Mouse (Mus musculus) forebrain, embryonic 16.5 days (tissue): Measurements from ENCODE around the gene Mrpl33. TPM values are rescaled to one million over a fixed set of nuclear protein-coding genes. Genes with fewer than 3 reads are reported as not detected.

Source experiments
- ATAC-seq: fragments of 200-750 bp; cut with Nextera tagmentation; 2 replicates; pipeline ENCODE4 v1.8.0; 2017; ENCODE audit warnings: mild to moderate bottlenecking, moderate library complexity
- H3K27ac ChIP-seq: fragments of 300-500 bp; sonication (generic); 2 replicates; pipeline ENCODE4 v1.5.1; 2014; ENCODE audit warnings: low read length, control low read depth
- H3K27me3 ChIP-seq: fragments of 300-500 bp; sonication (generic); replicated peaks from 2 replicates; pipeline ENCODE4 v1.6.1; 2014; ENCODE audit warnings: low read length; ENCODE audit not compliant: control insufficient read depth, insufficient read depth
- H3K36me3 ChIP-seq: fragments of 300-500 bp; sonication (generic); 2 replicates; pipeline ENCODE4 v1.6.1; 2014; ENCODE audit not compliant: control insufficient read depth, insufficient read depth
- H3K4me1 ChIP-seq: fragments of 300-500 bp; sonication (generic); replicated peaks from 2 replicates; pipeline ENCODE4 v1.6.1; 2014; ENCODE audit warnings: low read length; ENCODE audit not compliant: control insufficient read depth, insufficient read depth
- H3K4me2 ChIP-seq: fragments of 300-500 bp; sonication (generic); 2 replicates; pipeline ENCODE4 v1.6.1; 2014; ENCODE audit warnings: mild to moderate bottlenecking, low read length, control low read depth
- H3K4me3 ChIP-seq: fragments of 300-500 bp; sonication (generic); replicated peaks from 2 replicates; pipeline ENCODE4 v1.5.1; 2014; ENCODE audit warnings: mild to moderate bottlenecking, low read length, control low read depth
- H3K9ac ChIP-seq: fragments of 300-500 bp; sonication (generic); replicated peaks from 2 replicates; pipeline ENCODE4 v1.6.1; 2014; ENCODE audit warnings: low read depth, low read length, control low read depth
- H3K9me3 ChIP-seq: fragments of 300-500 bp; sonication (generic); 2 replicates; pipeline ENCODE4 v1.6.1; 2016; ENCODE audit warnings: low read length; ENCODE audit not compliant: control insufficient read depth
- WGBS: fragments of 180-500 bp; shearing (Covaris S2); extraction: QIAGEN DNeasy Blood & Tissue Kit; methylation state at CpG from one replicate; pipeline ENCODE4 v1.1.7; 2014; 5-methylcytosine and 5-hydroxymethylcytosine counted together
- polyA plus RNA-seq: library from polyadenylated mRNA; unstranded; fragments of >200 nt; fragmentation: Nextera tagmentation; extraction: Ambion mirVana; gene quantifications from 2 replicates; pipeline ENCODE4 v1.2.1, GENCODE M21; 2015

The Mrpl33 gene
- polyA plus RNA-seq, 1 experiment from 2014 or later = 196 TPM

DNA sequence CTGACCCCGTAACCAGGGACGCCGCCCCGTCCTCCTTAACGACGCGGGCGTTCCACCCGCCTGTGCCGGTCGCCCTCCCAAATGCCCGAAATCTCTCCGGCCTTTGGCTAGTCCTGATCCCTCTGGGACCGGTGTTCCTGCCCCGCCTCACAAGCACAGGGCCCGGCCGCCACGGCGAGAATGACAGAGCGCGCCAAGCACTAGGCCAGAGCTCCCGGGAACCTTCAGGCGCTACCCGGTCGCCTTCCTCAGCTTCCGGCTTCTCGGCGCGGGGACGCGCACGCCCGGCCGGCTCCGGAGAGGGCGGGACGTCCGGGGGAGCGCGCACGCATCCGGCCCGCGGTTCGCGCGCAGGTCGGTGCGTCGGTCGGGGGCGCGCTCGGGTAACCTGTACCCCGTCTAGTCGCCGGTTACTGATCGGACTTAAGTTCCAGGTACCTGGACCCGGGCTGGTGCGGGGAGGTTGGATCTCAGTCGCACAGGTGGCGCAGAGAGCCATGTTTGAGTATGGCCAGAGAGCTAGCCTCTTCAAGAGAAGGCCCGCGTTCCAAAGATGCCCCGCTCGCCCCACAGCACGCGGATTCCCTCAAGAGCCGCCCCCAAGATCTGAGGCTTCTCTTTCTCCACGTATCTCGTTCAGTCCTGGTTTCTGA, 101.0 kb downstream of the Mrpl33 start, which contains the start of gene Babam2:
Gene Babam2 (plus strand): TSS at position 41 of the 653 bp plus-strand sequence.
- H3K27me3 ChIP-seq = no peaks in the 10 kb centered on the region
- under 1% methylated on average over 71 of the region's 71 CpGs for WGBS
- H3K27ac ChIP-seq = peak within 1 kb of the TSS; percentile 96
- H3K4me2 ChIP-seq = peak within 1 kb of the TSS; percentile 80
- peak; percentile 96 for ATAC-seq
- no peaks in the 10 kb centered on the region for H3K9me3 ChIP-seq
- H3K4me1 ChIP-seq = peaks cover 6% of the 10 kb centered on the region
- H3K4me3 ChIP-seq = peak within 1 kb of the TSS; percentile 59
- peak within 1 kb of the TSS; percentile 72 for H3K9ac ChIP-seq
- H3K36me3 ChIP-seq = no peaks in the 10 kb centered on the region

DNA sequence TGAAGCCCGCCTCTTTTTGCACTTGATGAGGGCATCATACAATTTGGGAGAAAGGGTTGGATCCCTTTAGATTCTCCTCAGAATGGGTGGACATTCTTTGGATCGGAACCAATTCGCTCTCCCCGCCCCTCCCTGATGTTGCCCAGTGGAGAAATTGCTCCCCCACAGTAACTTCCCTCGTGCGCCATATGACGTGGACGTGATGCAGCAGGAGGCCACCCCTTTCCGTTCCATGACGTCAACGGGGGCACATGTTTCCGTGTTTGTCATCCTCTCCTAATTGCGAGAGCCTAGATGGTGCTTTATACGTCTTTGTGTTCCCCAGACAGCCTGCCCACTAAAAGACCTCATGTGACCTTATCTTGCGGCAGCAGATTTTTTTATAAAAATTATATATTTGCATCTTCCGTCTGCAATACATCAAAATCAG, 101.6 kb downstream of the Mrpl33 start:
- Histone ChIP-seq H3K4me1 (peaks cover 6% of the 10 kb centered on the region), H3K9ac (peak overlapping the region; percentile 72), H3K9me3 (no peaks in the 10 kb centered on the region), H3K36me3 (peaks cover 2% of the 10 kb centered on the region; the same call in 1 of the 2 replicates), H3K27me3 (no peaks in the 10 kb centered on the region), H3K4me2 (peak overlapping the region; percentile 80), H3K4me3 (peak overlapping the region; percentile 59), H3K27ac (peak overlapping the region; percentile 96)
- peak; percentile 82 for ATAC-seq
- 3% methylated on average over 16 of the region's 16 CpGs for WGBS

DNA sequence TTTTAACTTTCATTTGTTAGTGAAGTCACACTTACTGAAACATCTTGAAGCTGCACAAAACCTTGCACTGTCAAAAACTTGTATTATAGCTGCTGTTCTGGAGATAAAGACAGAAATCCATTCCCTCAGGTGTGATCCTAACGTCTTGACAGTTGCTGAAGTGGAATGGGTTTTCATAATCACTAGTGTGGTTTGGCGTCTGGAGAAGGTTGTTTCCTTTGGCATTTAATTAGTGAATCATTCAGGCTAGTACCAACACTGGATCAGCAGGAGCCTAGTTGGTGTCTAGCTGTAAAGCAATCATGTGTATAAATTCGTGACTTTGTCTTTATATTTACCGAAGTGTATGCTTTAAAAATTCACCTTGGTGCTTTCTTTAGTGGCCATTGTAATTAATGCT, 102.2 kb downstream of the Mrpl33 start:
- no peak overlapping the region for H3K9ac ChIP-seq
- H3K9me3 ChIP-seq = no peaks in the 10 kb centered on the region
- peaks cover 3% of the 10 kb centered on the region; the same call in 1 of the 2 replicates for H3K36me3 ChIP-seq
- no peak overlapping the region; the same call in 1 of the 2 replicates for H3K4me2 ChIP-seq
- WGBS = 34% methylated on average over 4 of the region's 4 CpGs
- ATAC-seq = no peak
- H3K4me3 ChIP-seq = no peak overlapping the region
- no peak overlapping the region for H3K27ac ChIP-seq
- H3K27me3 ChIP-seq = no peaks in the 10 kb centered on the region
- peaks cover 6% of the 10 kb centered on the region for H3K4me1 ChIP-seq

DNA sequence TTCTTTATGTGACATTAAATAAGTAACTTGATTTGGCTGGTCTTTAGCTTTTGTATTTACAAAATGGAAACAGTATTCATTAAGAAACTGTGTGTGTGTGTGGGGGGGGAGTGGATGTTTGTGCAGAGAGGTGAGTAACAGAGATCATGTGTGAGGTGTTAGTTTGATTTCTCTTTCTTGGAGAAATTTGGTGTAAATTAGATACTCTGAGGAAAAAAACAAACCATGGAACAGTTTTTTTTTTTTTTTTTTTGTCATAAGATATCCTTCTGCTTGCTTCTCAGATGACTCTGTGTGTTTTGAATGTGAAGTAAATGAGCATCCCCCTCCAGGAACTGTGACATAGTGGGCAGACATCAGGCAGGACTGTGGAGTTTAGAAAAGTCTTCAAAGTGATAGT, 102.7 kb downstream of the Mrpl33 start:
- Histone ChIP-seq H3K27me3 (no peaks in the 10 kb centered on the region), H3K36me3 (peaks cover 3% of the 10 kb centered on the region; the same call in 1 of the 2 replicates), H3K27ac (no peak overlapping the region), H3K9ac (no peak overlapping the region), H3K4me2 (no peak overlapping the region), H3K9me3 (no peaks in the 10 kb centered on the region), H3K4me1 (peaks cover 6% of the 10 kb centered on the region), H3K4me3 (no peak overlapping the region)
- ATAC-seq = no peak

DNA sequence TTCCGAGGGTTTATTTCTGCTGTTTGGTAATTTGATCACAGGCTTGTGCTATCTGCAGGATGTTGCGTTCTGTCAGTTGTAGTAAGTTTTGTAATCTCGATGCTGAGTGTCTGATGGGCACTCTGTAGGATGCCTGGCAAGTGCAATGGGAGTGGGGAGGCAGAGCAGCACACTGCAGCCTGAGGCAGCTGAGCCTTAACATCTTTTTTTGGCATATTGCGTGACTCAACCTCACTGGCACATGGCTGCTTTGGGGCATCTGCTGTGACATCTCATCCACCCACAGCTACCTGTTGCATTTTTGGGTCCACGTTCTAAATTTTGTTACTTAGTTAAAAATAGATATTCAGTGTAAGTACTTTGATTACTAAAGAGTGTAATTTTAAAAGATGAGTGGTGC, 108.2 kb downstream of the Mrpl33 start:
- 94% methylated on average over 5 of the region's 5 CpGs for WGBS
- Histone ChIP-seq H3K4me2 (no peak overlapping the region), H3K9ac (no peak overlapping the region), H3K4me1 (no peaks in the 10 kb centered on the region), H3K9me3 (no peaks in the 10 kb centered on the region), H3K27ac (no peak overlapping the region), H3K4me3 (no peak overlapping the region), H3K36me3 (peaks cover 3% of the 10 kb centered on the region; the same call in 1 of the 2 replicates), H3K27me3 (no peaks in the 10 kb centered on the region)
- ATAC-seq = no peak

DNA sequence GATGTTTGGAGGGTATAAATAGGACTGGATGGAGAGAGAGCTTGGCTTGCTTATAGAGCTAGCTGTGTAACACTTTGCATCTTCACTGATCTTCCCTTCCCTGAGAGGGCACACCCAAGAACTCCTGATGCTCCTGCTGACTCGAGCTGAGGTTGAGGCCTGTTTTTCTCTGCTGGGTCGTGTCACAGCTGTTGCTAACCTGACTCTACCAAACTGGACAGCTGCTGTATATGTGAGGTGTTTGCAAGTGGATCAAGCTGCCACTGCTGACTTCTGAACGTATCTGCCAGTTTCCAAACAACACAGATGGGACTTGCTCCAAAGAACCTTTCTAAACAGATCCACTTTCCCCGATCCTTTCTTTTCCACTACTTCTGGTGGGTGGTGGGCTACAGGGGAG, 110.1 kb downstream of the Mrpl33 start:
- no peak overlapping the region for H3K4me3 ChIP-seq
- no peak overlapping the region for H3K4me2 ChIP-seq
- no peaks in the 10 kb centered on the region for H3K4me1 ChIP-seq
- H3K36me3 ChIP-seq = peaks cover 3% of the 10 kb centered on the region; the same call in 1 of the 2 replicates
- H3K27me3 ChIP-seq = no peaks in the 10 kb centered on the region
- WGBS = 78% methylated on average over 4 of the region's 4 CpGs
- no peak overlapping the region for H3K27ac ChIP-seq
- ATAC-seq = no peak
- H3K9ac ChIP-seq = no peak overlapping the region
- H3K9me3 ChIP-seq = no peaks in the 10 kb centered on the region

DNA sequence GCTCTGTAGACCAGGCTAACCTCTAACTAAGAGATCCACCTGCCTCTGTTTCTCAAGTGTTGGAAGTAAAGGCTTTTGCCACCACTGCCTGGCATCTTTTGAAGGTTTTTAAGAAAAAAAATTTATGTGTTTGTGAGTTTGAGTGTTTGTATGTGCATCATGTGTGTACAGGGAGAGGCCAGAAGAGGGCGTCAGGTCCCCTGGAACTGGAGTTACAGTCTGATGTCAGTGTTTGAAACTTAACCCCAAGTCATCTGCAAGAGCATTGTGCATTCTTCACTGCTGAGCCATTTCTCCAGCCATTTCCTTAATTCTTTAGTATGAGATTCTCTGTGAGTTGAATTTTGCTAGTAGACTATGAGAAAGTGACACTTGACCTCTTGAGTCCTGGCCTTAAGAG, 112.7 kb downstream of the Mrpl33 start:
- H3K9ac ChIP-seq = no peak overlapping the region
- H3K4me2 ChIP-seq = no peak overlapping the region
- no peaks in the 10 kb centered on the region for H3K36me3 ChIP-seq
- H3K4me1 ChIP-seq = no peaks in the 10 kb centered on the region
- no peak overlapping the region for H3K4me3 ChIP-seq
- no peaks in the 10 kb centered on the region for H3K9me3 ChIP-seq
- H3K27me3 ChIP-seq = no peaks in the 10 kb centered on the region
- 73% methylated on average over 1 of the region's 1 CpGs for WGBS
- H3K27ac ChIP-seq = no peak overlapping the region
- no peak for ATAC-seq

DNA sequence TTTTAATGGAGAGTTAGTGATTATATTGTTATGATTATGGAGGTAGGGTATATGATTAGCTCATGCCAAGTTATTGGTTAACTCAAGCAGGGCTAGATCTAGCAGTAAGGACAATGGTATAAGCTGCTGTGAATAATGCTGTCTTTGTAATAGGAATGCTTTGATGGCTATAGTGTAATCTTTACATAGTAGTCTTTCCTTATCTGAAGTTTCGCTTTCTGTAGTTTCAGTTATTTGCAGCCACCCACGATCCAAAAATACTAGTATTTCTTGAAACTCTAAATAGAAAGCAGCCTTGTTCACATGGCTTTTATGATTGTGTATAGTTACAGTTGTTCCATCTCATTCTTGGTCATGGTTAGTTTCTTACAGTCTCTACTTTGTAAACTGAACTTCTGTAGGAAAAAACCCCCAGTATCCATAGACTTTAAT, 116.6 kb downstream of the Mrpl33 start:
- Histone ChIP-seq H3K4me3 (no peak overlapping the region), H3K36me3 (no peaks in the 10 kb centered on the region), H3K4me1 (no peaks in the 10 kb centered on the region), H3K4me2 (no peak overlapping the region), H3K27ac (no peak overlapping the region), H3K9ac (no peak overlapping the region), H3K27me3 (no peaks in the 10 kb centered on the region), H3K9me3 (no peaks in the 10 kb centered on the region)
- no peak for ATAC-seq
- 89% methylated on average over 2 of the region's 2 CpGs for WGBS

DNA sequence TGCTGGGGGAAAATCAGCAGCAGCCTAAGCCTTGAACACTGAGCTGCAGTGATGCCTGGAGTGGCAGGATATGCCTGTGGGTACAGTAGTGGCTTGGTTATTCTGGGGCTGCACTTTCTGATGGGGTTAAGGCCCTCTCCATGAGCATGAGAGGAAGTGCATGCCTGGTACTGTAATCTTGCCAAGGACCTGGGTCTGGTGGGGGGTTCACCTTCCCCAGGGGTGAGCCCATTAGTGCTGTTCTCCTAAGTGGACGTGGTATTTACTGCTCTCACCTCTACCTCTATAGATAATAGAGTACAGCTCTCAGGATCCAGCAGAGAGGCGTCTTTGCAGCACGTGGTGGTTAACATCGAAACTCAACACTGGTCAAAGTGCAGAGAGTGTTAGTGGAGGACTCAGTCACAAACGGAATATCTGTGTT, 117.1 kb downstream of the Mrpl33 start:
- Histone ChIP-seq H3K27me3 (no peaks in the 10 kb centered on the region), H3K4me1 (no peaks in the 10 kb centered on the region), H3K27ac (no peak overlapping the region), H3K9ac (no peak overlapping the region), H3K4me3 (no peak overlapping the region), H3K9me3 (no peaks in the 10 kb centered on the region), H3K36me3 (no peaks in the 10 kb centered on the region), H3K4me2 (no peak overlapping the region)
- no peak for ATAC-seq
- 75% methylated on average over 5 of the region's 5 CpGs for WGBS
